Mouse (Mus musculus): ENCODE results near the gene Eif2ak3. TPM values are rescaled to one million over a fixed set of nuclear protein-coding genes. Genes with fewer than 3 reads are reported as not detected.
A peak's percentile ranks its signal among the peaks of the same experiment; 100 is the strongest.

The Eif2ak3 gene
- polyA plus RNA-seq, 1 experiment from 2014 or later: 10.5 TPM

- no peak for DNase-seq (ENCODE audit: low spot score)
- Histone ChIP-seq H3K27ac (ENCODE audit: low read depth, low read length) (no peak overlapping the region), H3K9me3 (ENCODE audit: control insufficient read depth, low read length) (no peaks in the 10 kb centered on the region), H3K4me3 (ENCODE audit: low read depth, low read length) (no peak overlapping the region), H3K27me3 (ENCODE audit: control insufficient read depth, insufficient read depth, low read length) (no peaks in the 10 kb centered on the region), H3K4me2 (replicated peaks; ENCODE audit: low read depth, low read length) (no peak overlapping the region), H3K4me1 (replicated peaks; ENCODE audit: control insufficient read depth, insufficient read depth, low read length) (no peaks in the 10 kb centered on the region), H3K9ac (ENCODE audit: low read depth, low read length) (no peak overlapping the region), H3K36me3 (ENCODE audit: control insufficient read depth, insufficient read depth, low read length) (no peaks in the 10 kb centered on the region)
- 40% methylated on average over 8 of the region's 8 CpGs for WGBS
- ATAC-seq (ENCODE audit: low FRiP score): no peak
Observed at GRCm38 (mm10) chr6:70899594-70900003, 55.3 kb downstream of the Eif2ak3 start.

GRCm38 (mm10) chr6:70903689-70904088 lies 59.4 kb downstream of the Eif2ak3 start:
- DNase-seq (ENCODE audit: low spot score) (no peak), ATAC-seq (ENCODE audit: low FRiP score) (no peak)
- Histone ChIP-seq H3K9me3 (ENCODE audit: control insufficient read depth, low read length) (no peaks in the 10 kb centered on the region), H3K36me3 (ENCODE audit: control insufficient read depth, insufficient read depth, low read length) (no peaks in the 10 kb centered on the region), H3K4me1 (replicated peaks; ENCODE audit: control insufficient read depth, insufficient read depth, low read length) (no peaks in the 10 kb centered on the region), H3K27me3 (ENCODE audit: control insufficient read depth, insufficient read depth, low read length) (no peaks in the 10 kb centered on the region), H3K27ac (ENCODE audit: low read depth, low read length) (no peak overlapping the region), H3K4me2 (replicated peaks; ENCODE audit: low read depth, low read length) (no peak overlapping the region), H3K4me3 (ENCODE audit: low read depth, low read length) (no peak overlapping the region), H3K9ac (ENCODE audit: low read depth, low read length) (no peak overlapping the region)
- 89% methylated on average over 5 of the region's 5 CpGs for WGBS

GRCm38 (mm10) chr6:70909572-70909971 lies 65.3 kb downstream of the Eif2ak3 start:
- Histone ChIP-seq H3K4me1 (replicated peaks; ENCODE audit: control insufficient read depth, insufficient read depth, low read length) (0 out of 2 replicates have a peak, but pooled peaks cover 2% of the 10 kb centered on the region), H3K27ac (ENCODE audit: low read depth, low read length) (no peak overlapping the region), H3K4me2 (replicated peaks; ENCODE audit: low read depth, low read length) (no peak overlapping the region), H3K36me3 (ENCODE audit: control insufficient read depth, insufficient read depth, low read length) (no peaks in the 10 kb centered on the region), H3K4me3 (ENCODE audit: low read depth, low read length) (no peak overlapping the region), H3K9ac (ENCODE audit: low read depth, low read length) (no peak overlapping the region), H3K27me3 (ENCODE audit: control insufficient read depth, insufficient read depth, low read length) (no peaks in the 10 kb centered on the region), H3K9me3 (ENCODE audit: control insufficient read depth, low read length) (no peaks in the 10 kb centered on the region)
- DNase-seq (ENCODE audit: low spot score): no peak
- WGBS: 91% methylated on average over 7 of the region's 7 CpGs
- no peak for ATAC-seq (ENCODE audit: low FRiP score)

- Histone ChIP-seq H3K27ac (ENCODE audit: low read depth, low read length) (no peak overlapping the region), H3K36me3 (ENCODE audit: control insufficient read depth, insufficient read depth, low read length) (no peaks in the 10 kb centered on the region), H3K27me3 (ENCODE audit: control insufficient read depth, insufficient read depth, low read length) (no peaks in the 10 kb centered on the region), H3K4me3 (ENCODE audit: low read depth, low read length) (no peak overlapping the region), H3K9ac (ENCODE audit: low read depth, low read length) (no peak overlapping the region), H3K9me3 (ENCODE audit: control insufficient read depth, low read length) (no peaks in the 10 kb centered on the region), H3K4me1 (replicated peaks; ENCODE audit: control insufficient read depth, insufficient read depth, low read length) (0 out of 2 replicates have a peak, but pooled peaks cover 2% of the 10 kb centered on the region), H3K4me2 (replicated peaks; ENCODE audit: low read depth, low read length) (no peak overlapping the region)
- ATAC-seq (ENCODE audit: low FRiP score) (no peak), DNase-seq (ENCODE audit: low spot score) (no peak)
- WGBS: 84% methylated on average over 4 of the region's 4 CpGs
Observed at GRCm38 (mm10) chr6:70910285-70910684, 66.0 kb downstream of the Eif2ak3 start.

- no peak overlapping the region for H3K27ac ChIP-seq (ENCODE audit: low read depth, low read length)
- DNase-seq (ENCODE audit: low spot score) (peak; percentile 19), ATAC-seq (ENCODE audit: low FRiP score) (no peak)
Observed at GRCm38 (mm10) chr6:70911668-70912395, 67.5 kb downstream of the Eif2ak3 start.

GRCm38 (mm10) chr6:70912396-70912765 lies 68.1 kb downstream of the Eif2ak3 start:
- no peaks in the 10 kb centered on the region for H3K36me3 ChIP-seq (ENCODE audit: control insufficient read depth, insufficient read depth, low read length)
- no peaks in the 10 kb centered on the region for H3K9me3 ChIP-seq (ENCODE audit: control insufficient read depth, low read length)
- WGBS: 76% methylated on average over 7 of the region's 7 CpGs
- no peak overlapping the region for H3K9ac ChIP-seq (ENCODE audit: low read depth, low read length)
- no peak overlapping the region for H3K4me3 ChIP-seq (ENCODE audit: low read depth, low read length)
- 0 out of 2 replicates have a peak, but pooled peaks cover 2% of the 10 kb centered on the region for H3K4me1 ChIP-seq (replicated peaks; ENCODE audit: control insufficient read depth, insufficient read depth, low read length)
- ATAC-seq (ENCODE audit: low FRiP score) (no peak), DNase-seq (ENCODE audit: low spot score) (no peak)
- no peaks in the 10 kb centered on the region for H3K27me3 ChIP-seq (ENCODE audit: control insufficient read depth, insufficient read depth, low read length)
- no peak overlapping the region for H3K4me2 ChIP-seq (replicated peaks; ENCODE audit: low read depth, low read length)
- H3K27ac ChIP-seq (ENCODE audit: low read depth, low read length): no peak overlapping the region

More at GRCm38 (mm10) chr6:70911668-70912395, 67.5 kb downstream of the Eif2ak3 start:
- H3K4me1 ChIP-seq (replicated peaks; ENCODE audit: control insufficient read depth, insufficient read depth, low read length): 0 out of 2 replicates have a peak, but pooled peaks cover 2% of the 10 kb centered on the region
- H3K36me3 ChIP-seq (ENCODE audit: control insufficient read depth, insufficient read depth, low read length): no peaks in the 10 kb centered on the region
- H3K4me3 ChIP-seq (ENCODE audit: low read depth, low read length): no peak overlapping the region
- no peak overlapping the region for H3K9ac ChIP-seq (ENCODE audit: low read depth, low read length)
- H3K9me3 ChIP-seq (ENCODE audit: control insufficient read depth, low read length): no peaks in the 10 kb centered on the region
- WGBS: 14% methylated on average over 20 of the region's 20 CpGs
- no peaks in the 10 kb centered on the region for H3K27me3 ChIP-seq (ENCODE audit: control insufficient read depth, insufficient read depth, low read length)
- no peak overlapping the region for H3K4me2 ChIP-seq (replicated peaks; ENCODE audit: low read depth, low read length)

- Histone ChIP-seq H3K36me3 (ENCODE audit: control insufficient read depth, insufficient read depth, low read length) (no peaks in the 10 kb centered on the region), H3K27ac (ENCODE audit: low read depth, low read length) (no peak within 1 kb of the TSS), H3K9ac (ENCODE audit: low read depth, low read length) (no peak within 1 kb of the TSS), H3K4me1 (replicated peaks; ENCODE audit: control insufficient read depth, insufficient read depth, low read length) (no peaks in the 10 kb centered on the region), H3K27me3 (ENCODE audit: control insufficient read depth, insufficient read depth, low read length) (no peaks in the 10 kb centered on the region), H3K9me3 (ENCODE audit: control insufficient read depth, low read length) (no peaks in the 10 kb centered on the region), H3K4me2 (replicated peaks; ENCODE audit: low read depth, low read length) (no peak within 1 kb of the TSS), H3K4me3 (ENCODE audit: low read depth, low read length) (no peak within 1 kb of the TSS)
- 86% methylated on average over 3 of the region's 3 CpGs for WGBS
- no peak for ATAC-seq (ENCODE audit: low FRiP score)
- no peak for DNase-seq (ENCODE audit: low spot score)
Observed at GRCm38 (mm10) chr6:70918827-70919226, 74.5 kb downstream of the Eif2ak3 start, which contains the start of gene Tex37. Gene Tex37 (minus strand): TSS chr6:70918927.

GRCm38 (mm10) chr6:70921274-70922074 lies 77.2 kb downstream of the Eif2ak3 start:
- Histone ChIP-seq H3K9ac (ENCODE audit: low read depth, low read length) (peak overlapping the region; percentile 61), H3K36me3 (ENCODE audit: control insufficient read depth, insufficient read depth, low read length) (no peaks in the 10 kb centered on the region), H3K27ac (ENCODE audit: low read depth, low read length) (no peak overlapping the region), H3K9me3 (ENCODE audit: control insufficient read depth, low read length) (no peaks in the 10 kb centered on the region), H3K4me1 (replicated peaks; ENCODE audit: control insufficient read depth, insufficient read depth, low read length) (no peaks in the 10 kb centered on the region), H3K4me3 (ENCODE audit: low read depth, low read length) (peak overlapping the region; percentile 15; the same call in 1 of the 2 replicates), H3K4me2 (replicated peaks; ENCODE audit: low read depth, low read length) (peak overlapping the region; percentile 47), H3K27me3 (ENCODE audit: control insufficient read depth, insufficient read depth, low read length) (no peaks in the 10 kb centered on the region)
- ATAC-seq (ENCODE audit: low FRiP score) (peak; percentile 80), DNase-seq (ENCODE audit: low spot score) (peak; percentile 84)
- WGBS: 5% methylated on average over 22 of the region's 22 CpGs
